Mouse (Mus musculus) mesoderm, embryonic 11.5 days (tissue): Measurements from ENCODE around the gene Acsm1.
"Not testable (repeated sequence)": the region's sequence is repeated elsewhere in the genome, so short reads cannot be mapped to it uniquely, and the experiment has no call there.

Experiments used
- DNase-seq: peaks from one replicate; pipeline ENCODE4 v3.0.0-alpha.2; 2012; ENCODE audit warnings: low read depth, low spot score

The Acsm1 gene

GRCm38 (mm10) chr7:119606664-119607076 is at the start of gene Acsm1:
Acsm1 (plus strand) TSS chr7:119607026.
- no peak for DNase-seq

GRCm38 (mm10) chr7:119559789-119560451 is 46.9 kb upstream of the Acsm1 start:
- no peak for DNase-seq

DNA sequence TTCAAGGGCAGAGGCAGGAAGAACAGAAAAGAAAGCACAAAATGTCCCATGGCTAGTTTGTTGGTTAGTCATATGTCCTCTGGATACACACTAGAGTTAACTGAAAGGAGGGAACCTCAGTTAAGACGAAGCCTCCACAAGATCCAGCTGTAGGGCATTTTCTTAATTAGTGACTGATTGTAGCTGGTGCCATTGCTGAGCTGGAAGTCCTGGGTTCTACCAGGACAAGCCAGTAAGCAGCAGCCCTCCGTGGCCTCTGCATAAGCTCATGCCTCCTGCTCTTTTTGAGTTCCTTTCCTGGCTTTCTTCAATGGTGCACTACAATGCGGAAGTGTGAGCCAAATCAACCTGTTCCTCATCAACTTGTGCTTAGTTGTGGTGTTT is 46.4 kb upstream of the Acsm1 start:
- DNase-seq: no peak

- no peak for DNase-seq
Measured at GRCm38 (mm10) chr7:119561441-119561840, 45.4 kb upstream of the Acsm1 start.

DNA sequence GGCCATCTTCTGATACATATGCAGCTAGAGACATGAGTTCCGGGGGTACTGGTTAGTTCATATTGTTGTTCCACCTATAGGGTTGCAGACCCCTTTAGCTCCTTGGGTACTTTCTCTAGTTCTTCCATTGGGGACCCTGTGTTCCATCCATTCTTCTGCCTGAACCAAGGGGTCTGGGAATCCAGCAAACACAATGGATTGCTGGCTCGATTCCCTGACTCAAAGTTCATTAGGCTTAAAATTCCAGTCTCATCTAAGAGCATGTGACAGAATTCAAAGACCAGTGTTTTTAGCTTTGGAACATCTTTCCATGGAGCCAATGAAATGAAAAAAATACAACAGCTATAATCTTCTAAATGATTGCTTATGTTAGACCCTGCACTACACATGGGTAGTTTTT is 44.4 kb upstream of the Acsm1 start:
- DNase-seq: not testable (repeated sequence)

GRCm38 (mm10) chr7:119594530-119595107 is 12.2 kb upstream of the Acsm1 start:
- DNase-seq: no peak

GRCm38 (mm10) chr7:119595306-119595705 is 11.5 kb upstream of the Acsm1 start:
- no peak for DNase-seq

GRCm38 (mm10) chr7:119596536-119596935 is 10.3 kb upstream of the Acsm1 start:
- DNase-seq: no peak

GRCm38 (mm10) chr7:119601195-119601953 is 5.5 kb upstream of the Acsm1 start:
- DNase-seq: no peak

DNA sequence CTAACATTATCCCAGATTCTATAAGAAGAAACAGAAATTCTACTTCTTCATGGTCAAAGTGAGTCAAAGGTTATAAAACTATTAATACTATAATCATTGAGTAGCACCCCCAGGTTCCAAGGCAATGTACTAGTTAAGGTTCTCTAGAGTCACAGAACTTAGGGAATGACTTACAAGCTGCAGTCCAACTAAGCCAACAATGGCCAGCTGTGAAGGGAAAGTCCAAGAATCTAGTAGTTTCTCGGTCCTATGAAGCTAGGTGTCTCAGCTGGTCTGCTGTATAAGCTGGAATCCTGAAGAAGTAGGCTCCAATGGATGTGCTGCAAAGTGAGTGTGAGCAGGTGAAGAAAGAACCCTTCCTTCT is 4.9 kb upstream of the Acsm1 start:
- DNase-seq: no peak

- no peak for DNase-seq
Measured at GRCm38 (mm10) chr7:119604903-119605483, 1.8 kb upstream of the Acsm1 start.

GRCm38 (mm10) chr7:119605926-119606663 is 731 bp upstream of the Acsm1 start:
- DNase-seq: no peak

GRCm38 (mm10) chr7:119607796-119608515 is 1.1 kb downstream of the Acsm1 start:
- DNase-seq: peak; percentile 0

GRCm38 (mm10) chr7:119616531-119616930 is 9.7 kb downstream of the Acsm1 start:
- DNase-seq: no peak

GRCm38 (mm10) chr7:119617593-119617992 is 10.8 kb downstream of the Acsm1 start:
- DNase-seq: no peak

DNA sequence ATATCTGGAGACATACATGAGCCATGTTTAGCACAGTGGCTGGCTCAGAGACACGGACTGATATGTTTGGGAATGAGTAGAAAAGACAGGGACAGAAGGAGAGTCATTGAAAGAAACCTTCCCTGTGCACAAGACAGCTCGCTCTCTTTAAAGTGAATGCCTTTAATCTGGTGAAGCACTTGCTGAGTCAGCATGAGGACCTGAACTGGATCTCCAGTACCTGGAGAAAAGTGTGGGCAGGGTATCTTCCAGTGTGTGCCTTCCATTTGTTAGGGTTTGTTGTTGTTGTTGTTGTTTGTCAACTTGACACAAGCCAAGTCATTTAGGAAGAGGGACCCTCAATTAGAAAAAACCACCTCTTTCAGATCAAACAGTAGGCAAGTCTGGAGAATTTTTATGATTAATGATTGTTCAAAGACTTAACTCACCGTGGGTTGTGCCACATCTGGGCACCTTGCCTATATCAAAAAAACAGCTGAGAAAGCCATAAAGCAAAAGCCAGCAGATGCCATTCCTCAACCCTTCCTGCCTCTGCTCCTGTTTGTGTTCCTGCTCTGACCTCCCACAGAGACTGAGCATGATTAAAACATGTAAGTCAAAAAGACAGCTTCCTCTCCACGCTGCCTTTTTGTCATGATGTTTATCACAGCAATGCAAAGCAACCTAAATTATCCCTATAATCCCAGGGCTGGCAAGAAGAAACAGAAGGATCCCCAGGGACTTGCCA is 11.5 kb downstream of the Acsm1 start:
- peak; percentile 11 for DNase-seq

DNA sequence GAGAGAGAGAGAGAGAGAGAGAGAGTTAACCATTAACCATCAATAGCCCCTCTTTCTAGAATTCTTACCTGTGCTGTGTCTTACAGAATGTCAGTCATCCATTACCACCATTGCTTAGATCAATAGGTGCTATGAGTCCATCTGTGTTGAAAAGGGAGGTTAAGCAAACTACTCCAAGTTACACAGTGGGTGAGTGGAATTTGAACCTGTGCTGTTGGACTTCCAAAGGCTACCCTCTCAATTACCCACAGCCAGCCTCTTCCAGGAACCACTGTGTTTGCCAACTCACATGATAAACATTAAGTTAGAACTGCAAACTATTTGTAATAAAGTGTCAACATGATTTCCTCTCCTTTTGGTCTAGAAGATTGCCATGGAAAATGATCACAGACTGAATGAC is 13.3 kb downstream of the Acsm1 start:
- no peak for DNase-seq

DNA sequence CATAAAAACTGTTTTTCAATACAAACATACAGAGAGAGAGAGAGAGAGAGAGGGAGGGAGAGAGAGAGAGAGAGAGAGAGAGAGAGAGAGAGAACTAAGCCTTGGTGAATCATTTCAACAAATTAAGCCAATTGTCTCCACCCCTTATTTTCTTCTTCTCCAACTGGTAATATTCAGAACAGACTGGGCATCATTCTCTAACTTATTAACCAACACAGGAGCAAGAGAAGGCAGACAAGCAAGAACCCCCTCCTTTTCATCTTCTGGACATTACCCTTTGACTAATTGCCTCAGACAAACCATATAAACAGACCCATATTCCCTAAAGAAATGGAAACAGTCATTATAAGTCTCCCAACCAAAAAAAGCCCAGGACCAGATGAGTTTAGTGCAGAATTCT is 31.9 kb downstream of the Acsm1 start:
- no peak for DNase-seq

DNA sequence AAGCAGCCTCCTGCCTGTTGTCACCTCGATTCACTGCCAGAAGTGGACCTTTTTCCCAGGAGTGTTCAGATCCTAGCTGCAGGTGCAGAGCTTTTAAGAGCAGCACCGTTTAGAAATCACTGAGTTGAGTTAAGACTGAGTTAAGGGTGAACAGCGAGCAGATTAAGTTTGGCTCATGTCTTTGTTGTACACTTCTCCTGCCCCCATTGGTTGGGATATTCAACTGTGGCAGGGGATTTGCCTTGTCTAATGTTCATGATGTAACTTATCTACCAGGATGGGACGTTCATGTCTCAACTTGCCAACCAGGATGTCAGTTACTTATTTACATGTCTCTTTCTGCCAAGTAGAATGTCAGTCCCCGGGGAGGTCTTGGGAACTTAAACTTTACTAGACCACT is 35.5 kb downstream of the Acsm1 start:
- DNase-seq: no peak

- DNase-seq: no peak
Measured at GRCm38 (mm10) chr7:119667893-119668292, 61.1 kb downstream of the Acsm1 start.

- DNase-seq: no peak
Measured at GRCm38 (mm10) chr7:119670395-119670794, 63.6 kb downstream of the Acsm1 start.
